Mouse (Mus musculus) brain, embryonic 14.5 days (tissue): Measurements from ENCODE around the gene Sesn2.

ENCODE experiments used
- CTCF ChIP-seq: fragments of 200-500 bp; IDR thresholded peaks from 2 replicates; pipeline ENCODE4 v1.5.1; 2012; ENCODE audit warnings: inconsistent platforms, mild to moderate bottlenecking, moderate library complexity, borderline replicate concordance; ENCODE audit not compliant: insufficient read depth, insufficient read length; ENCODE audit errors: extremely low read depth
- POLR2A ChIP-seq: fragments of 200-500 bp; IDR thresholded peaks from 2 replicates; pipeline ENCODE4 v1.6.1; 2012; ENCODE audit warnings: mild to moderate bottlenecking, inconsistent platforms, borderline replicate concordance; ENCODE audit not compliant: poor library complexity, insufficient read depth, insufficient read length, severe bottlenecking; ENCODE audit errors: extremely low read depth

DNA sequence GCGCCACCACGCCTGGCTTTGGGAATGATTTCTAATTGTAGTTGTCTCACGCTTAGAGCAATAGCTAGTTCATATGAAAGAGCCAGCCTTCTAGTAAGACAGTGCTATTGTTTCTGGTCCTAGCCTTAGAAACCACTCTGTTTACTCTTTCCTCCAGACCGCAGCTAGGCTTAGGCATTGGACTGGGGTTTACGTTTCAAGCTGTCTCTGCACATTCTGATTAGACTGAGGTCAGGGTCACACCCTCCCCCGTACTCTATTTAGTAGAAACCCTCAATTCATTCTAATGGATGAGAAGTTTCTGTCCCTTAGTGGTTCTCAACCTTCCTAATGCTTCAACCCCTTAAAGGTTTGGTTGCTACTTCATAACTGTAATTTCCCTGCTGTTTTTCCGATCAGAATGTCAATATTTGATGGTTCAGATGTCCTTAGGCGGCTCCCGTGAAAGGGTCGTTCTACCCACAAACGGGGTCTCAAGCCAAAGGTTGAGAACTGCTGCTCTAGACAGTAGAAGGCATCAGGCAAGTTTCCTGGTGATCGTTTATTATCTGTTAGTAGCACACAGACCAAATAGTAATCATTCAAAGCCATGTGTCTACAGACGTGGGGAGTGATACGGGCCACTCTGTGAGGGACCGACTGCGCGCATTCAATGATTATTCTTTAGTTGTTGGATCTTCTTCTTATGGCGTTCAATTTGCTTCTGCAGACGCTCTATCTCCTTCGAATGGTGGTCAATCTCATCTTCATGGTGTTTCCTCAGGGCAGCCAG is 19.9 kb upstream of the Sesn2 start:
- no peak for TF ChIP-seq CTCF
- no peak for TF ChIP-seq POLR2A
